Mouse (Mus musculus) bone marrow macrophage, adult 2 months (primary cell): ENCODE measurements around the gene Alg9. TPM values are rescaled to one million over a fixed set of nuclear protein-coding genes. Genes with fewer than 3 reads are reported as not detected.

ENCODE experiments used
- H3K27ac ChIP-seq: 2 replicates; pipeline ENCODE4 v1.5.1; 2012; ENCODE audit warnings: low read depth, low read length; ENCODE audit not compliant: insufficient read depth
- H3K4me1 ChIP-seq: 2 replicates; pipeline ENCODE4 v1.6.1; 2012; ENCODE audit warnings: low read length; ENCODE audit not compliant: control insufficient read depth, insufficient read depth
- H3K4me3 ChIP-seq: 2 replicates; pipeline ENCODE4 v1.5.1; 2012; ENCODE audit warnings: mild to moderate bottlenecking, low read length, moderate library complexity; ENCODE audit not compliant: insufficient read depth
- CTCF ChIP-seq: IDR thresholded peaks from 2 replicates; pipeline ENCODE4 v1.5.1; 2012; ENCODE audit warnings: low read depth, mild to moderate bottlenecking, low read length, moderate library complexity
- POLR2A ChIP-seq: IDR thresholded peaks from 2 replicates; pipeline ENCODE4 v1.6.1; 2012; ENCODE audit warnings: mild to moderate bottlenecking, low read depth, low read length, borderline replicate concordance
- polyA plus RNA-seq: library from polyadenylated mRNA; stranded (reverse); fragments of >200 nt; gene quantifications from 2 replicates; pipeline ENCODE4 v1.2.4, GENCODE M21; 2012; ENCODE audit not compliant: missing spikeins, insufficient read depth, insufficient read length

Gene Alg9
- polyA plus RNA-seq, 1 experiment, result 20.0 TPM

DNA sequence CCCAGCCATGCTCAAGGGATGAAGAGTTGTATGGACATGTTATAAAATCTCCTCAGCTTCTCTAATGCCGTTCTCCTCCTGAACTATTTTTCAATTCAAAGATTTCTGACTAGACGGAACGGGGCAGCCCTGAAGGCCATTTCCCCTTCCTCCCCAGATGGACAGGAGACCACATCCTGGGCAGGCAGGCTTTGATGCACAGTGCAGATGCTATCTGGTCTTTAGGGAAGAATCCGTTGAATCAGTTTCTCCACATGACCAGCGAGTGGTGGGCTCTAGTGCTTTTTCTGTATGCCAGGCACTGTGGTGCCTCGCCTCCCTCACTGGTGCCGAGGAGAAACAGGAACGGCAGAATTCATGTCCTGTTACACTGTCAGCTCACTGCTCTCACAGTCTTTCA, 59.0 kb downstream of the Alg9 start:
- peak overlapping the region; percentile 14; the same call in 1 of the 2 replicates for H3K27ac ChIP-seq

DNA sequence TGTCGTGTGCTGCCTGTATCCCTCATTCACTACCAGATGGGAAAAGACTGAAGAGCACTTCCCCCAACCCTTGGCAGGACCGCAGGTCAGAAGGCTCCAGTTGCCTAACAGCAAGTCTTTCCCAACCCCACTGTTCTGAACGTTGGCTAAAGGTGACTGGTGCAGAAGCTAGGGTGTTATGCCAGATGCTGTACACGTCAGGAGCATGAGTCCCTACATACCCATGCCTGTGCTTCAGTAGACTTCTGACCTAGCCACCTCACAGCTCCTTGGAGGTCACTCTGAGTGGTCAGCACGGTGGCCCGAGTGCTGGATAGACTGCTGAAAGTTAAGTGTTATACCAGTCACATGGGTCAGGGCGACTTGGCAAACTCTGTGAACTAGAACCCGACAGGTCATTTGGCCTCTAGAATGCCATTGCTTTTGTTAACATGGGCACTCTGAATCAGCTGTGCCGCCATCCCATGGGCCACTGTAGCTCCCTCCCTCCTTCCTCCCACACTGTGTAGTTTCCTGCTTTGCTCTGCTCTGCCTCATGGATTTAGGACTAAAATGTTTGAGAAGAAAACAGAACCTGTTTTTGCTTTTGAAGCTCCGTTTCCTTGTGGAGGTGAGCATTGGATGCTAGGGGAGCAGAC, 60.4 kb downstream of the Alg9 start:
- Histone ChIP-seq H3K4me3 (no peak overlapping the region), H3K27ac (no peak overlapping the region), H3K4me1 (peaks cover 23% of the 10 kb centered on the region)
- TF ChIP-seq POLR2A, result no peak
- no peak for TF ChIP-seq CTCF

More for the DNA sequence above, 59.0 kb downstream of the Alg9 start:
- Histone ChIP-seq H3K4me1 (peaks cover 25% of the 10 kb centered on the region), H3K4me3 (no peak overlapping the region)
- TF ChIP-seq CTCF (no peak), POLR2A (no peak)

DNA sequence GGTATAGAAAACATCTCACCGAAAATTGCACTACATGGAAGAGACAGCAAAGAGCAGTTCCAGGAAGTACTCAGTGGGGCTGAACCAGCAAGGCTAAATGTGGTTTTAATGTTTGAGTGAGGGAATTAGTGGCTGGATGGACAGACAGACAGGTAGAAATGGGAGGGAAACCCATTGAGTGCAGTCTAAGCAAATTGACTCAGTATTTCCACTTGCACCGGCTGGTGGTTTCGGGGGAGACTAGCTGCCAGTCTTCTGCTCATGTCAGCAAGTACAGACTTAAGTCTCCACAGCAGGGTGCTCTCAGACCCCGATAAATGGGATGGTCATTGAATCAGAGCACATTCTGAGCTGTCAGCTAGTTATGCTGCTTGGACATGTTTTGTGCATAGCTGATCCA, 61.3 kb downstream of the Alg9 start:
- Histone ChIP-seq H3K27ac (no peak overlapping the region), H3K4me1 (peaks cover 27% of the 10 kb centered on the region), H3K4me3 (no peak overlapping the region)
- TF ChIP-seq CTCF, result no peak

- TF ChIP-seq POLR2A (no peak), CTCF (no peak)
- Histone ChIP-seq H3K4me1 (peaks cover 9% of the 10 kb centered on the region), H3K27ac (no peak overlapping the region), H3K4me3 (no peak overlapping the region)
Measured at GRCm38 (mm10) chr9:50841079-50841789, 66.4 kb downstream of the Alg9 start.

GRCm38 (mm10) chr9:50845081-50845480, 70.3 kb downstream of the Alg9 start, which contains the start of gene Ppp2r1b:
Gene Ppp2r1b (plus strand): TSS chr9:50845301.
- Histone ChIP-seq H3K4me3 (no peak within 1 kb of the TSS), H3K4me1 (peaks cover 15% of the 10 kb centered on the region), H3K27ac (no peak within 1 kb of the TSS)
- TF ChIP-seq POLR2A, result no peak
- TF ChIP-seq CTCF, result no peak

- no peak overlapping the region for H3K4me3 ChIP-seq
- H3K4me1 ChIP-seq, result peaks cover 19% of the 10 kb centered on the region
- TF ChIP-seq POLR2A (no peak), CTCF (no peak)
Measured at GRCm38 (mm10) chr9:50845547-50845946, 70.7 kb downstream of the Alg9 start.

GRCm38 (mm10) chr9:50847133-50847532, 72.3 kb downstream of the Alg9 start:
- Histone ChIP-seq H3K4me3 (no peak overlapping the region), H3K27ac (no peak overlapping the region), H3K4me1 (peaks cover 12% of the 10 kb centered on the region)
- TF ChIP-seq POLR2A (no peak), CTCF (no peak)

More at GRCm38 (mm10) chr9:50845547-50845946, 70.7 kb downstream of the Alg9 start:
- no peak overlapping the region for H3K27ac ChIP-seq

DNA sequence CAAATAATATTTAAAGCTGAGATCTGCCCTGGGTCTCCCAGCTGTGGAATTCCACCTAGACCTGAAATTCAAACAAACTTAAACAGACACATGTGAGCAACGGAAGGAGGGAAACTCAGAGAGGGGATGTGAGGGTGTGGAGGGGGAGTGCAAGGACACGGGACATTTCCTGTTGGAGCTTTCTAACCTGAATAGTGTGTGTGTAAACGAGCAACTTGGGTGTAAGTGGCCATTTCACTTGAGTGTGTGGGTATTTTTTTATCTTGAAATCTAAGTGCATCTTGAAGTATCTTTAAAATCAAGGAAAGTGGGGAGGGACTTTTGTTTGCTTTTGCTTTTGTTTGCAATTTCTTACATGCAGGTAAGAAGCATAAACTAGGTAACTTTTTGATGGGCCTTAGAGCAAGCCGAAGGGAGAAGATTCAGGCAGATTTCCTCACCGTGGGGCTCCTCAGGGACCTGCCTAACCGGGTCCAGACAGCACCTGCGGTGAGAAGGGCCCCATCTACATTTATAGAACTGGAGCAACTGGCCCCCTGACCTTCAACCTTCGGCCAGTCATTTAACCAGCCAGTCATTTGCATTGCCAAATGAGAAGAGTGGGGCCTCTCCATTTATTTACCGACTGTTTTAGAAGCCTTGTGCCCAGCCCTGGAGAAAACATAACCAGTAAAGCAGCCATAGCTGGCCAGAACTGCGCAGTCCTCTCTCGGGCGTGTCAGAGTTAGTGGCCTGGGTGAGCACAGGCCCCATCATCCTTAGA, 73.0 kb downstream of the Alg9 start:
- no peak for TF ChIP-seq POLR2A
- TF ChIP-seq CTCF, result no peak
- no peak overlapping the region for H3K27ac ChIP-seq
- peaks cover 12% of the 10 kb centered on the region for H3K4me1 ChIP-seq
- no peak overlapping the region for H3K4me3 ChIP-seq

DNA sequence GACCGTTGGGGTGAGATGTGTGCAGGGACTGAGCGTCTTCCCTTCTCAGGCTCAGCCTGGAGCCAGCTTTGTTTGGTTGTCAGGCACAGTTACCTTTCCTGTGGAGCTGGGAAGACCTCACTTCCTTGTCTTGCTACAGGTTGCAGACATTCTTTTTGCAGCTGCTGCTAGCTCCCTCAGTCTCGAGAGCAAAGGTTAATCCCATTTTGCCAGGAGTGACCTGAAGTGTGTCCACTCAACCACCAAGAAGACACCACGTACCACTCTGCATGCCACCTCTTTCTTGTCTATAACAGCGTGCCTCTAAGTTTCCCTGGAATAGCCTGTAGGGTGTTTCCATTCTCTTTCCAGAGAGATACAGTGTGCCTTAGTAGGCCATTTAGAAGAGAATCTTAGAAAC, 74.0 kb downstream of the Alg9 start:
- TF ChIP-seq POLR2A (no peak), CTCF (no peak)
- Histone ChIP-seq H3K4me1 (peaks cover 16% of the 10 kb centered on the region), H3K4me3 (no peak overlapping the region), H3K27ac (no peak overlapping the region)

- no peak overlapping the region for H3K4me3 ChIP-seq
- H3K4me1 ChIP-seq, result peaks cover 16% of the 10 kb centered on the region
- H3K27ac ChIP-seq, result no peak overlapping the region
- no peak for TF ChIP-seq POLR2A
- TF ChIP-seq CTCF, result no peak
Measured at GRCm38 (mm10) chr9:50849249-50849648, 74.4 kb downstream of the Alg9 start.
